Mouse (Mus musculus) hematopoietic multipotent progenitor cell, adult 10-12 weeks (in vitro differentiated cells): ENCODE data around the gene Krtcap2. TPM values are rescaled to one million over a fixed set of nuclear protein-coding genes. Genes with fewer than 3 reads are reported as not detected.

Source experiments
- polyA plus RNA-seq: library from polyadenylated mRNA; stranded (reverse); fragments of >175 nt; gene quantifications from 2 replicates; pipeline ENCODE4 v1.2.3, GENCODE M21; 2012; ENCODE audit warnings: low replicate concordance

Gene Krtcap2
- polyA plus RNA-seq, result 77.7 and 182 TPM in 2 replicates

DNA sequence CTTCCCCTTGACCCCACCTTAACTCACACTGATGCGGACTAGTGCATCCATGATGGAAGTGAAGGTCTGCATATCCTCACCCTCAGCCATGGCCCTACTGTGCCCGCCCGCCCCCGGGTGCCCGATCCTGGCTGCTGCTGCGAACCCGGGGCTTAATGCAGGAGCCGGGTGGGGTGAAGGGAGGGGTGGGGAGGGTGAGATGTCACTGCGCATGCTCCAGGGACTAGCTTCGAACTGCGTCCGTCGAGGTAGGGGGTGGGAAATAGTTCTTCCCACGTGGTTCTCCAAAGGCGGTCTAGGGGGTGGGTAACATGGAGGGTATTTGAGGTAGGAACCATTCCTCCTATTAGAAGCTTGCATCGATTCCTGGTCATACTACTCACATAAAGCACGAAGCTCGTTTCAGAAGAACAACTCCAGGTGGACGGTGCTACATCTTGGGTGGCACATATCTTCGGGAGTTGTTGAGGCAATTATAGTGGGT, at the start of gene Krtcap2:
Gene Krtcap2, plus strand, starts transcription at position 279 of the 484 bp plus-strand sequence.

DNA sequence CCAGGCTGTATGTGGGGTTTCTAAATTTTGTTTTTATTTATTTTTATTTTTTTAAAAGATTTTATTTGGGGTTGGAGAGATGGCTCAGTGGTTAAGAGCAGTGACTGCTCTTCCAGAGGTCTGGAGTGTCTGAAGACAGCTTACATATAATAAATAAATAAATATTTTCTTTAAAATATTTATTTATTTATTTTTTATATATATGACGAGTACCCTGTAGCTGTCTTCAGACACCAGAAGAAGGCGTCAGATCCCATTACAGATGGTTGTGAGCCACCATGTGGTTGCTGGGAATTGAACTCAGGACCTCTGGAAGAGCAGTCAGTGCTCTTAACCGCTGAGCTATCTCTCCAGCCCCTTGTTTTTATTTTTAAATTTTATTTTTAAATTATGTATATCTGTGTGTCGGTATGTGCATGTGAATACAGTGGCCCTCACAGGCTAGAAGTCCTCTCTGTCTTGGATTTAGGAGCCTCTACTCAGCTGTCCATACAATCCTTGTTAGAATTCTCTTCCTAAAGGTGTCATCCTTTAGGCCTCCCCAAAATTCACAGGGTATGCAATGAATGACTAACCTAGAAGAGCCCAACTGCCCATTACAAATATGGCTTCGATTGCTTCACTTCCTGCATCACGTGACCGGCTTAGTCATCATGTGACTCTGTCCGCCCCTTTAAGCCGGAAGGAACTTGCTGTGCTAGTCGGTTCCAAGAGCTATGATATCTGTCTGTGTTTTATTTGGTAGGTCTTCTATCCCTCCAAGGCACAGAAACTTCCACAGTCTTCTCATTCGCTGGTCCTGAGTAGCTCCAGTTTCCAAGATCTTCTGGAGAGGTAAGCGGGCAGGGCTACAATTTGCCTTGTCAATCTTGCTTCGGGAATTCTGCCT, 43.3 kb upstream of the Krtcap2 start, which contains the start of gene Gba:
Gene Gba, plus strand, starts transcription at position 676 of the 889 bp plus-strand sequence.

GRCm38 (mm10) chr3:89214681-89215411, 30.9 kb upstream of the Krtcap2 start, which contains the start of gene Thbs3:
Thbs3 (plus strand) TSS chr3:89215180.

DNA sequence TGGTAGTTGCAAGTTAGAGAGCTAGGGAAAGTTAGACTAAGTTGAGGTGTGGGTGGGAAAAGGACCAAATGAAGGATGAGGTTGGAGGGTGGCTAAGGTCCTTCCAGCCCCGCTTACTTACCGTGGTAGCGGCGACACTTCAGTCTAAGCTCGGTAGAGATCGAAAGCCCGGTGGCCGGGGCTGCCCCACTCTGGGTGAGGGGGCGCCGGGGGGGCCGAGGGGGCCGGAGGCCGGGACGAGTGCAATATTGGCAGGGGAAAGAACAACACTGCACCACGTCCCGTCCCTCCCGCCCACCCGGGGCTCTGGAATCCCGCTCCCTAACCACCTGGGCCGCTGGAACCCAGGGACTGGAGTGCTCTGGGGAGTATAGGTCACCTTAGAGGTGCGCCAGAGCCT, 18.9 kb upstream of the Krtcap2 start, which contains the start of gene Mtx1:
Gene Mtx1, minus strand, starts transcription at position 189 of the 400 bp plus-strand sequence.

DNA sequence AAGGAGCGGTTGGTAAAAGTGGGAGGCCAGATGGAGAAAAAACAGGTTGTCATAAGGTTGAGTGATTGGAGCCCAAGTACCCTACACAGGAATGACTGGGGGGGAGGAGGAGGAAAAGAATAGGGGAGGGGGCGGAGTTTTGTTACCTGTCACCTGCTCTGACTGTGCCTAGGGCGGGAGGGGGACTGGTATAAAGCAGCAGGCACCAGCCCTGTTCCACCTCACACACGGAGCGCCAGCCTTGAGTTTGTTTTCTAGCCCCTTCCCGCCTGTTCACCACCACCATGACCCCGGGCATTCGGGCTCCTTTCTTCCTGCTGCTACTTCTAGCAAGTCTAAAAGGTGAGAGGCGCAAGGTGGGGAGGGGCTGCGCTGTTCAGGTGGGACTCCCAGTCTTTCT, 16.9 kb upstream of the Krtcap2 start, which contains the start of gene Muc1:
Gene Muc1, plus strand, starts transcription at position 222 of the 400 bp plus-strand sequence.

DNA sequence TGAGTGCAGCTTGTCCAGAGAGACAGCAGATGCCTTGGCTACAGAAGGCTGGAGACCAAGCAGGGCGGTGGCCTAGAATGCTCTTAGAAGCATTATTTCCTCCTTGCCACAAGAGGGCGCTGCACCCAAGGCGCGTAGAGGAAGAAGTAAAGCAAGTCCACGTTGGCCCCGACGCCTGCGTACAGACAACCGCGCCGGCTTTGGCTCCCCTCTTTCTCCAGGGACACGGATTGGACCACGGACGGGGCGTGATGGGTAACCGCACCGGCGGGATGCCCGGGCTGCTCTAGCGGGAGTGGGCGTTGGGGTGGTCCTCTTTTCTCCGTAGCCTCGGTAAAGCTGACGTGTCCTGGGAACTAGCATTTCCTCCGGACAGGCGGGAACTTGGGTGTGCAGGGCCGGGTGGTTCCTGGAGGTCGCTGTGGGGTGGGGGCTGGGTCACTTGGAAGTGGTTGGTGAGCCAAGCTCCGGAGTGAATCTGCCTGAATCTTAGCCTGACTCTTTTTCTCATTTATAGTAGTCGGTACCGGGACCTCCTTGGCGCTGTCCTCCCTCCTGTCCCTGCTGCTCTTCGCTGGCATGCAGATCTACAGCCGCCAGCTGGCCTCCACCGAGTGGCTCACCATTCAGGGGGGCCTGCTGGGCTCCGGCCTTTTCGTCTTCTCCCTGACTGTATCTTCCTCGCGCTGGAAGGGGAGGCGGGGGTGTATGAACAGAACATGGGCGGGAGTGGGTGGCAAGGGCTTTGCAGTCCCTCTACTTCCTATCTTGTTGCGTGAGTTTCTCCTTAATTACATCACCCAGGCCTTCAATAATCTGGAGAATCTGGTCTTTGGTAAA, 715 bp downstream of the Krtcap2 start, which contains the start of gene Trim46:
Gene Trim46, minus strand, starts transcription at position 49 of the 840 bp plus-strand sequence.

DNA sequence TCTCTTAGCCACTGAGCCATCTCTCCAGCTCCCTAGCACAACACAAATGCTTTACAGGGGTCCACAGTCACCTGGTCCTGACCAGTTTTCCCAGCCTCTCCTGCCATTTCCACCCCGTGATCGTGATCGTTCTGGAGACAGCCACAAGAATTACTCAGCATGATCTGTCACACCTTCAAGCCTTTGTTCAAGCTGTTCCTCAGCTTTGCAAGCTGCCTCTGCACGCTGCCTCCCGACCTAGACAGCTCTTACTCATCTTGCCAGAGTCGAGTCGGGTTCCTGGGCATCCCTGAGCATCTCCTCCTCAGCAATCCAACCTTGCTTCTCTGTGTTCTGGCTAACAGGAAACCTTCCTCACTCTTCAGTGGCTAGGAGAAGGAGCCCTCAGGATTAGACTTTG, 13.3 kb downstream of the Krtcap2 start, which contains the start of gene Dpm3:
Gene Dpm3, plus strand, starts transcription at position 283 of the 400 bp plus-strand sequence.

GRCm38 (mm10) chr3:89270051-89270755, 24.4 kb downstream of the Krtcap2 start, which contains the start of gene Slc50a1:
Slc50a1 (minus strand) TSS chr3:89270570.

DNA sequence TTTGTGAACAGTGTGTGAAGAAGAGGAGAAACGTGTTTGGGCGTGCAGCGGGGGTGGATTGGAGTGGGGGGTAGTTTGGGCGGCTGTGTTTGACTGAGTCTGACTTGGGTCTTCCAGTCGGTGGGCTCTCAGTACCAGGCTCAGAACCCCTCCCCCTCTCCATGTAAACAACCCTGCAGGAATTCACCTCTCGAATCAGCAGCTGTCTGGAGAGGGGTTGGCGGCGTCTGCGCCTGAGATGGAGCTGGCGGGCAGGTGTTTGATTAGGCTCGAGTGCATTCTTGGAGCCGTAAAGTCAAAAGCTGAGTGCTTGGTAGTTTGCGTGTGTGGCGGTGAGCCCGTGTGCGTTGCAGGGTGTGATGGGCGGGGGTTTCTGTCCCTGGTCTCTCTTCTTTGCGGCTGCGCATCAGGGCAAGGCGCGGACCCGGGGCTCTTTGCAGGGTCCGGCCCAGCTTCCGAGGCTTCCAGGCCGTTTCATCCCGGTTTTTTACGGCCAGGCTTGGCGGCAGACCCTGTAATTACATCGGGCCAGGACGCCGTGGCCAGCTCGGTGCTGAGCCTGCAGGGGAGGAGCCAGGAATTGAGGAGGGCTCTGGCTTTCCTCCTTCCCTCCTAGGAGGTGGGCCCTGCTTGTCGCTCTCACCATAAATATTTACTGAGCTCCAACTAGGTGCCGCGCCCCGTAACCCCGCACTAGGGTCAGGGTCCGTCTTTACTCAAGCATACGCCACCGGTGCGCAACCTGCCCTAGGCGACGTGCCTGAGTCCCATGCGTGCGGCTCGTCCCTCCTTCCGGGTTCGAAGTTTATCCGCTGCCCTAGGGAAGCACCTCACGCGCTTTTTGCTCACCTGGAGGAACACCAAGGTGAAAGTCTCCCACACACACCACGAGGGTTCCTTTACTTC, 35.1 kb downstream of the Krtcap2 start, which contains the start of gene Efna1:
Gene Efna1, minus strand, starts transcription at position 537 of the 906 bp plus-strand sequence.

Other genes starting within 250 kb of the Krtcap2 start
- 39.4 and 51.6 TPM in 2 replicates for gene Rusc1, start 152.7 kb upstream of the Krtcap2 start, polyA plus RNA-seq
- gene Gm43738, start 144.9 kb upstream of the Krtcap2 start, polyA plus RNA-seq, result 0.68 TPM in 1 of 2 replicates, not detected in the other
- 4.4 and 8.8 TPM in 2 replicates for gene Fdps, start 144.0 kb upstream of the Krtcap2 start, polyA plus RNA-seq
- gene Pklr, start 109.8 kb upstream of the Krtcap2 start, polyA plus RNA-seq, result 5.5 and 56.5 TPM in 2 replicates
- 3.0 and 4.4 TPM in 2 replicates for gene Hcn3, start 85.8 kb upstream of the Krtcap2 start, polyA plus RNA-seq
- 48.8 and 75.7 TPM in 2 replicates for gene Clk2, start 81.2 kb upstream of the Krtcap2 start, polyA plus RNA-seq
- 280 and 307 TPM in 2 replicates for gene Scamp3, start 68.5 kb upstream of the Krtcap2 start, polyA plus RNA-seq
- gene Fam189b, start 62.8 kb upstream of the Krtcap2 start, polyA plus RNA-seq, result 144 and 333 TPM in 2 replicates
- 14.9 and 15.3 TPM in 2 replicates for gene Gba, start 43.0 kb upstream of the Krtcap2 start, polyA plus RNA-seq
- 0.47 and 0.53 TPM in 2 replicates for gene Thbs3, start 30.8 kb upstream of the Krtcap2 start, polyA plus RNA-seq
- gene Mtx1, start 18.9 kb upstream of the Krtcap2 start, polyA plus RNA-seq, result 196 and 222 TPM in 2 replicates
- gene Muc1, start 16.9 kb upstream of the Krtcap2 start, polyA plus RNA-seq, result 0.72 and 1.1 TPM in 2 replicates
- gene Trim46, start 343 bp downstream of the Krtcap2 start, polyA plus RNA-seq, result 7.9 and 14.5 TPM in 2 replicates
- gene Dpm3, start 13.4 kb downstream of the Krtcap2 start, polyA plus RNA-seq, result 332 and 345 TPM in 2 replicates
- gene Slc50a1, start 24.6 kb downstream of the Krtcap2 start, polyA plus RNA-seq, result 38.7 and 63.5 TPM in 2 replicates
- 0.37 and 0.85 TPM in 2 replicates for gene Efna1, start 35.2 kb downstream of the Krtcap2 start, polyA plus RNA-seq
- gene Efna3, start 77.0 kb downstream of the Krtcap2 start, polyA plus RNA-seq, result not detected in 2 replicates
- gene Efna4, start 92.1 kb downstream of the Krtcap2 start, polyA plus RNA-seq, result 0.65 and 1.9 TPM in 2 replicates
- gene Adam15, start 104.0 kb downstream of the Krtcap2 start, polyA plus RNA-seq, result 41.8 and 169 TPM in 2 replicates
- not detected in 2 replicates for gene Dcst2, start 116.0 kb downstream of the Krtcap2 start, polyA plus RNA-seq
- gene Dcst1, start 119.3 kb downstream of the Krtcap2 start, polyA plus RNA-seq, result not detected in 2 replicates
- 186 and 424 TPM in 2 replicates for gene Zbtb7b, start 148.8 kb downstream of the Krtcap2 start, polyA plus RNA-seq
- 0.49 TPM in 1 of 2 replicates, not detected in the other for gene Lenep, start 156.8 kb downstream of the Krtcap2 start, polyA plus RNA-seq
- gene Flad1, start 165.9 kb downstream of the Krtcap2 start, polyA plus RNA-seq, result 15.1 and 28.4 TPM in 2 replicates
- 9.2 and 12.8 TPM in 2 replicates for gene Cks1b, start 172.4 kb downstream of the Krtcap2 start, polyA plus RNA-seq
- 109 and 110 TPM in 2 replicates for gene Shc1, start 172.5 kb downstream of the Krtcap2 start, polyA plus RNA-seq
- gene Pygo2, start 184.2 kb downstream of the Krtcap2 start, polyA plus RNA-seq, result 170 and 494 TPM in 2 replicates
- gene Pbxip1, start 190.7 kb downstream of the Krtcap2 start, polyA plus RNA-seq, result 65.6 and 87.9 TPM in 2 replicates
- gene Pmvk, start 208.6 kb downstream of the Krtcap2 start, polyA plus RNA-seq, result 0.87 and 11.8 TPM in 2 replicates